Mouse (Mus musculus): Measurements from ENCODE around the gene Dgkg. TPM values are rescaled to one million over a fixed set of nuclear protein-coding genes. Genes with fewer than 3 reads are reported as not detected.

The Dgkg gene
- polyA plus RNA-seq, 1 experiment from 2014 or later: 3.5 TPM

DNA sequence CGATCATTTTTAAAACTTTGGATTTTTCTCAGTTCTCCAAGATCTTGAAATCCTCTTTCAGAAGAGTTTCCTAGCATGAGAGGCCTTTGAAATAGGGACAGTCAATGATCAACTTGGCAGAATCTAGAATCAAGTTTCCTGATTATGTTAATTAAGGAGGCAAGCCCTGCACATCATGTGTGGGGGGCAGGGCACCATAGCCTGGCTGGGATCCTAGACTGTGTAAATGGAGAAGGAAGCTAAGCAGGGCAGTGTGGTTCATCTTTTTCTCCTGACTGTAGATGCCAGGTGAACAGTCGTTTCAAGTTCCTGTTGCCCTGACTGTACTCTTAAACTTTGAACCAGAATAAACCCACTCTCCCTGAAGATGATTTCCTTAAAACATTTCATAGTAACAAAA, 185.3 kb downstream of the Dgkg start:
- 74% methylated on average over 2 of the region's 2 CpGs for WGBS
- H3K27ac ChIP-seq (ENCODE audit: low read depth, low read length): no peak overlapping the region
- ATAC-seq: no peak
- H3K4me3 ChIP-seq (ENCODE audit: low read depth, low read length): no peak overlapping the region
- H3K4me1 ChIP-seq (replicated peaks; ENCODE audit: control insufficient read depth, insufficient read depth, low read length): no peaks in the 10 kb centered on the region
- H3K9ac ChIP-seq (ENCODE audit: low read depth, low read length): no peak overlapping the region
- H3K36me3 ChIP-seq (ENCODE audit: control insufficient read depth, insufficient read depth): no peaks in the 10 kb centered on the region
- TF ChIP-seq CTCF (IDR thresholded peaks at IDR 0.05; ENCODE audit: low read depth): no peak
- no peaks in the 10 kb centered on the region for H3K27me3 ChIP-seq (replicated peaks; ENCODE audit: control insufficient read depth, insufficient read depth, low read length)
- no peak overlapping the region for H3K4me2 ChIP-seq (replicated peaks; ENCODE audit: low read depth)
- H3K9me3 ChIP-seq (ENCODE audit: control insufficient read depth): no peaks in the 10 kb centered on the region

DNA sequence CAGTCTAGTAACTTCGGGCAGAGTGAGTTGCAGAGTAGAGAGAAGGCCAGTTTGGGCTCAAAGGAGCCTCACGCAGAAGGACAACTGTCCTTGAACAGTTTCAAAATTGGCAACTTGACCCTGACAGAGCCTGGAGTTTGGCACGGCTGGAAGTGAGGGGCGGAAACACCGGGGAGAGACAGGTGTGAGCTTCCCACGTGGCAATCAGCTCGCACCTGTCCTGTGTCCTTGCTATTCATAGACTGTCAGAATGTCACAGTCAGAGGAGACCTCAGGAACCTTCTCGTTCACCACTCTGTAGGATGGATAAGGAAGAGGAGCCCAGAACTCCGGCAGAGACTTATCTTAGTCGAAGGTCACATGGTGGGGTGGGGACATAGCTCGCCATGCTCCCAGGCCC, 187.6 kb downstream of the Dgkg start:
- TF ChIP-seq CTCF (IDR thresholded peaks at IDR 0.05; ENCODE audit: low read depth): no peak
- no peaks in the 10 kb centered on the region for H3K36me3 ChIP-seq (ENCODE audit: control insufficient read depth, insufficient read depth)
- WGBS: 65% methylated on average over 11 of the region's 11 CpGs
- H3K27me3 ChIP-seq (replicated peaks; ENCODE audit: control insufficient read depth, insufficient read depth, low read length): no peaks in the 10 kb centered on the region
- H3K4me2 ChIP-seq (replicated peaks; ENCODE audit: low read depth): no peak overlapping the region
- no peaks in the 10 kb centered on the region for H3K9me3 ChIP-seq (ENCODE audit: control insufficient read depth)
- H3K27ac ChIP-seq (ENCODE audit: low read depth, low read length): no peak overlapping the region
- ATAC-seq: no peak
- no peak overlapping the region for H3K9ac ChIP-seq (ENCODE audit: low read depth, low read length)
- H3K4me3 ChIP-seq (ENCODE audit: low read depth, low read length): no peak overlapping the region
- no peaks in the 10 kb centered on the region for H3K4me1 ChIP-seq (replicated peaks; ENCODE audit: control insufficient read depth, insufficient read depth, low read length)

DNA sequence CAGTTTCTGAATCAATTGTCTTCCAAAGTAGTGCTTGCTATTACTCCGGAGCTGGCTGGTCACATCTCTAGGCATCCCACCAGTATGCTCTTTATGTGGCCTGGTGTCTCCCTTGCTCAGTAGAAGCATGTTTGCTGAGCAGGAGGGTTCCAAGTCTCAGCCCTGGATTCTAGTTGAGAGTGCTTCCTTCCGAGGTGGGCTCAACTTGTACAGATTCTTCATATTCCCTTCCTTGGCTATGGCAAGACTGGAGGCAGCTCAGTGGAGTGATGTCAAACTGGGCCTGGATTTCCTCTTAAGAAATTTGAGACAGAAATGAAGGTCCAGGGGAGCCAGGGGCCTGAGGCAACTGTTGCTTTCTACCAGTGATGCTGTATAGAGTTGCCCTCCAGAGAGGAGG, 189.9 kb downstream of the Dgkg start:
- Histone ChIP-seq H3K27me3 (replicated peaks; ENCODE audit: control insufficient read depth, insufficient read depth, low read length) (no peaks in the 10 kb centered on the region), H3K9me3 (ENCODE audit: control insufficient read depth) (no peaks in the 10 kb centered on the region), H3K36me3 (ENCODE audit: control insufficient read depth, insufficient read depth) (no peaks in the 10 kb centered on the region), H3K4me2 (replicated peaks; ENCODE audit: low read depth) (no peak overlapping the region), H3K4me3 (ENCODE audit: low read depth, low read length) (no peak overlapping the region), H3K4me1 (replicated peaks; ENCODE audit: control insufficient read depth, insufficient read depth, low read length) (no peaks in the 10 kb centered on the region), H3K27ac (ENCODE audit: low read depth, low read length) (no peak overlapping the region), H3K9ac (ENCODE audit: low read depth, low read length) (no peak overlapping the region)
- TF ChIP-seq CTCF (IDR thresholded peaks at IDR 0.05; ENCODE audit: low read depth): no peak
- no peak for ATAC-seq
- WGBS: 91% methylated on average over 2 of the region's 2 CpGs

DNA sequence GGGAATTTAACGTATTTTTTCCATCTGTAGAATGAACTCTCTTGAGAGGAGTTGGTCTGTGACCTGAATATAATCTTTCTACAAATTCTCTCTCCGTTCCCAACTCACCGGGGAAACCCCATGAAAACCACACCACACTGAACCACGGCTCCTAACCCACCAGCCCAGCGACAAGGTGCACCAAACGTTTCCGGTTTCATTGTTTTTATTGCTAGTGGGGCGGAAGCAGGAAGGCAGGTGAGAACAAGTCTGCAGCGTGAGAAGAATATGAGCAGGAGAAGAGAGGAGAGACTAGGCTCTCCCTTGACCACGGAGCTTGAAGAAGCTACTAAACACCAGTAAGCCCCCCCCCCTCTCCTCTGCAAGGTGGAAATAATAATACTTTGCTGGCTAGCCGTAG, 190.6 kb downstream of the Dgkg start:
- no peak for TF ChIP-seq CTCF (IDR thresholded peaks at IDR 0.05; ENCODE audit: low read depth)
- no peaks in the 10 kb centered on the region for H3K9me3 ChIP-seq (ENCODE audit: control insufficient read depth)
- 76% methylated on average over 11 of the region's 11 CpGs for WGBS
- no peak for ATAC-seq
- H3K4me3 ChIP-seq (ENCODE audit: low read depth, low read length): no peak overlapping the region
- H3K4me2 ChIP-seq (replicated peaks; ENCODE audit: low read depth): no peak overlapping the region
- no peaks in the 10 kb centered on the region for H3K27me3 ChIP-seq (replicated peaks; ENCODE audit: control insufficient read depth, insufficient read depth, low read length)
- no peaks in the 10 kb centered on the region for H3K4me1 ChIP-seq (replicated peaks; ENCODE audit: control insufficient read depth, insufficient read depth, low read length)
- H3K9ac ChIP-seq (ENCODE audit: low read depth, low read length): no peak overlapping the region
- H3K36me3 ChIP-seq (ENCODE audit: control insufficient read depth, insufficient read depth): no peaks in the 10 kb centered on the region
- no peak overlapping the region for H3K27ac ChIP-seq (ENCODE audit: low read depth, low read length)

DNA sequence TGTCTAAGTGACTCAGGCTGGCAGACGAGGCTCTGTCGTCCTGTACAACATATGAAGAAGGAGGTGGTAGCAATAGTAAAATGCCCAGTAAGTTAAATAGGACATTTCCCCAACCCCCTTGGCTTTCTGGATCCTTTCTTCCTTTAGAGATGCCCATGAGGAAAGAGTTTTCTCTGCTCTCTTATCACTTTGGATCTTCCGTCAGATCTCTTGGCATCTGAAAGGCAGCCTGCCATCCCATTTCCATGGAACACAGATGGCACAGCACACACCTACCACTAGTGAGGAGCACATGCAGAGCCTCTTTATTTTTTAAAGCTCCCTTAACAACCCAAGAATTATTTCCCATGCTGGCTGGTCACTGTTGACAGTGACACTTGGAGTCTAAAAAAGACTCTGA, 194.8 kb downstream of the Dgkg start:
- ATAC-seq: no peak
- WGBS: 95% methylated on average over 3 of the region's 3 CpGs
- no peak for TF ChIP-seq CTCF (IDR thresholded peaks at IDR 0.05; ENCODE audit: low read depth)
- no peaks in the 10 kb centered on the region for H3K36me3 ChIP-seq (ENCODE audit: control insufficient read depth, insufficient read depth)
- H3K4me3 ChIP-seq (ENCODE audit: low read depth, low read length): no peak overlapping the region
- H3K9me3 ChIP-seq (ENCODE audit: control insufficient read depth): no peaks in the 10 kb centered on the region
- H3K27me3 ChIP-seq (replicated peaks; ENCODE audit: control insufficient read depth, insufficient read depth, low read length): no peaks in the 10 kb centered on the region
- H3K4me1 ChIP-seq (replicated peaks; ENCODE audit: control insufficient read depth, insufficient read depth, low read length): peaks cover 5% of the 10 kb centered on the region; the same call in 1 of the 2 replicates
- H3K4me2 ChIP-seq (replicated peaks; ENCODE audit: low read depth): no peak overlapping the region
- H3K9ac ChIP-seq (ENCODE audit: low read depth, low read length): no peak overlapping the region
- no peak overlapping the region for H3K27ac ChIP-seq (ENCODE audit: low read depth, low read length)

DNA sequence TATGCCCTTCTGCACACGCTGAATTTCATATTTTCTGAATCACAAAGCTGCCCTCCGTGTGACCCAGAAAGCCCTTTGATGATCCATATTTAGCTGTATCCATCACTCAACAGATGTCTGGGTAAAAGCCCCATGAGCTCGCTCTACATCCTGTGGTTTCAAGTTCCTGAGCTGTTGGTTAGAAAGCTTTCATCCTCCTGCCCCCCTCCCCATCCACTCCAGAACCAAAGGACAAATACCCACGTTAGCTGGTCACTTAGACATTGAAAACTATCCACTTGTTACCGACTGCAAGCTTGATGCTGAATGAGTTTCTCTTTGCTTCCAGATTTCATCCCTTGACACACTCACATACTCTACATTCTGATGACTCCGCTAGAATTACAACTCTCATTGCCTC, 195.3 kb downstream of the Dgkg start:
- no peak for ATAC-seq
- no peak overlapping the region for H3K4me2 ChIP-seq (replicated peaks; ENCODE audit: low read depth)
- TF ChIP-seq CTCF (IDR thresholded peaks at IDR 0.05; ENCODE audit: low read depth): no peak
- no peak overlapping the region for H3K27ac ChIP-seq (ENCODE audit: low read depth, low read length)
- no peak overlapping the region for H3K4me3 ChIP-seq (ENCODE audit: low read depth, low read length)
- no peaks in the 10 kb centered on the region for H3K9me3 ChIP-seq (ENCODE audit: control insufficient read depth)
- WGBS: 74% methylated on average over 6 of the region's 6 CpGs
- no peaks in the 10 kb centered on the region for H3K27me3 ChIP-seq (replicated peaks; ENCODE audit: control insufficient read depth, insufficient read depth, low read length)
- no peaks in the 10 kb centered on the region for H3K36me3 ChIP-seq (ENCODE audit: control insufficient read depth, insufficient read depth)
- H3K4me1 ChIP-seq (replicated peaks; ENCODE audit: control insufficient read depth, insufficient read depth, low read length): peaks cover 5% of the 10 kb centered on the region; the same call in 1 of the 2 replicates
- no peak overlapping the region for H3K9ac ChIP-seq (ENCODE audit: low read depth, low read length)

DNA sequence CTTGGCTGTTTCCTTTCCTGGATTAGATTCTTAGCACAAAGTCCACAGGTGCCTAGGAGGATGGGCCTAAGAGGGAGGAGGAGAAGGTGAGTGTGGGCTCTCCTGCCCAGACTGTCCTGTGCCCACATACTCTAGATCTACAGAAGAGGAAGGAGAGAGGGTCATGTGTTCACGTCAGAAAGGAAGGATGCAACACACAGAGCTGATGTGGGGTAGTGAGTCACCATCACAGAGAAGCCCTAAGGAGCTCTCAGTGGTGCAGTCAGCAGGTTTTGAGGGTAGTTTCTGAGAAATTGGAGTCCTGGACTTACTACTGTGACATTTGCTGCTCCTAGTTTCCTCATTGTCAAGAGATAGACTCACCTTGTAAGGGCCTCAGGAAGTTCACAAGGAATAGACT, 196.1 kb downstream of the Dgkg start:
- Histone ChIP-seq H3K9me3 (ENCODE audit: control insufficient read depth) (no peaks in the 10 kb centered on the region), H3K4me3 (ENCODE audit: low read depth, low read length) (no peak overlapping the region), H3K9ac (ENCODE audit: low read depth, low read length) (no peak overlapping the region), H3K4me1 (replicated peaks; ENCODE audit: control insufficient read depth, insufficient read depth, low read length) (peaks cover 5% of the 10 kb centered on the region; the same call in 1 of the 2 replicates), H3K27ac (ENCODE audit: low read depth, low read length) (no peak overlapping the region), H3K36me3 (ENCODE audit: control insufficient read depth, insufficient read depth) (no peaks in the 10 kb centered on the region), H3K27me3 (replicated peaks; ENCODE audit: control insufficient read depth, insufficient read depth, low read length) (no peaks in the 10 kb centered on the region), H3K4me2 (replicated peaks; ENCODE audit: low read depth) (no peak overlapping the region)
- no peak for TF ChIP-seq CTCF (IDR thresholded peaks at IDR 0.05; ENCODE audit: low read depth)
- 50% methylated on average over 1 of the region's 1 CpGs for WGBS
- peak; percentile 84 for ATAC-seq

Data from intestine, postnatal 0 days (tissue).